Mouse (Mus musculus) CH12.LX (cell line): ENCODE results near the gene B3gnt2.
A peak's percentile ranks its signal among the peaks of the same experiment; 100 is the strongest.

Experiments
- CHD1 ChIP-seq: IDR thresholded peaks from 2 replicates; pipeline ENCODE4 v1.6.1; 2012; ENCODE audit warnings: low read depth, low read length, improper control_type of control experiment, inconsistent platforms
- CTCF ChIP-seq, 2 experiments: IDR thresholded peaks in 1 of 2; conservative IDR thresholded peaks in 1 of 2; 2 replicates each; pipeline ENCODE4 v1.5.1; 2011 to 2012; ENCODE audit warnings: low read depth in 2 of 2, low read length in 2 of 2, improper control_type of control experiment in 1 of 2, inconsistent platforms in 1 of 2, mild to moderate bottlenecking in 1 of 2, moderate library complexity in 1 of 2
- EP300 ChIP-seq: IDR thresholded peaks from 2 replicates; pipeline ENCODE4 v1.6.1; 2011; ENCODE audit warnings: low read length, improper control_type of control experiment
- MEF2A ChIP-seq: IDR thresholded peaks from 2 replicates; pipeline ENCODE4 v1.6.1; 2014; ENCODE audit warnings: low read depth, mild to moderate bottlenecking, inconsistent platforms, low read length, improper control_type of control experiment, borderline replicate concordance
- MXI1 ChIP-seq: IDR thresholded peaks from 2 replicates; pipeline ENCODE4 v1.6.1; 2011; ENCODE audit warnings: mild to moderate bottlenecking, low read depth, low read length, improper control_type of control experiment
- POLR2A ChIP-seq: IDR thresholded peaks from 2 replicates; pipeline ENCODE4 v1.6.1; 2011; ENCODE audit warnings: low read depth, mild to moderate bottlenecking, improper control_type of control experiment, low read length
- POLR2AphosphoS2 ChIP-seq: IDR thresholded peaks from 2 replicates; pipeline ENCODE4 v1.6.1; 2011; ENCODE audit warnings: low read depth, low read length, improper control_type of control experiment
- RAD21 ChIP-seq: IDR thresholded peaks from 2 replicates; pipeline ENCODE4 v1.6.1; 2011; ENCODE audit warnings: low read depth, mild to moderate bottlenecking, low read length, improper control_type of control experiment, moderate library complexity
- TCF12 ChIP-seq: IDR thresholded peaks from 2 replicates; pipeline ENCODE4 v1.6.1; 2014; ENCODE audit warnings: low read depth, mild to moderate bottlenecking, inconsistent platforms, low read length, improper control_type of control experiment
- USF1 ChIP-seq: IDR thresholded peaks from 2 replicates; pipeline ENCODE4 v1.6.1; 2014; ENCODE audit warnings: low read depth, mild to moderate bottlenecking, inconsistent platforms, low read length, improper control_type of control experiment
- ZNF384 ChIP-seq: IDR thresholded peaks from 2 replicates; pipeline ENCODE4 v1.6.1; 2012; ENCODE audit warnings: low read depth, low read length, improper control_type of control experiment, inconsistent platforms

GRCm38 (mm10) chr11:22847732-22848648 is 12.8 kb downstream of the B3gnt2 start:
- no peak; the same call in 1 of the 2 replicates for TF ChIP-seq MXI1
- no peak for TF ChIP-seq RAD21
- peak; percentile 48 for TF ChIP-seq EP300
- TF ChIP-seq CTCF (conservative IDR thresholded peaks at IDR 0.05 in 1 of 2, IDR thresholded peaks at IDR 0.05 in 1 of 2; ENCODE audit: low read depth in 2 of 2, low read length in 2 of 2), result no peak
- no peak for TF ChIP-seq MEF2A
- no peak for TF ChIP-seq POLR2AphosphoS2
- TF ChIP-seq ZNF384, result peak; percentile 64; the same call in 1 of the 2 replicates
- 0 out of 2 replicates have a peak, but pooled peaks have one; percentile 15 for TF ChIP-seq TCF12
- TF ChIP-seq CHD1, result peak; percentile 62
- no peak for TF ChIP-seq POLR2A
- no peak for TF ChIP-seq USF1
